Mouse (Mus musculus) bone marrow, adult 2 months (tissue): ENCODE measurements at regions not wholly inside any gene's neighbourhood (a gene's known extent, or its start where the extent isn't known, plus 50 kb on each side); places are given as distances from the start of the nearest gene placed in this dataset.

Experiments used
- CTCF ChIP-seq: fragments of 200-500 bp; IDR thresholded peaks from 2 replicates; pipeline ENCODE4 v1.5.1; 2011; ENCODE audit warnings: low read length, control low read depth; ENCODE audit not compliant: control insufficient read depth, insufficient read depth
- POLR2A ChIP-seq: fragments of 200-500 bp; IDR thresholded peaks from 2 replicates; pipeline ENCODE4 v1.6.1; 2011; ENCODE audit warnings: low read depth, mild to moderate bottlenecking, control low read depth, low read length, borderline replicate concordance; ENCODE audit not compliant: control insufficient read depth

DNA sequence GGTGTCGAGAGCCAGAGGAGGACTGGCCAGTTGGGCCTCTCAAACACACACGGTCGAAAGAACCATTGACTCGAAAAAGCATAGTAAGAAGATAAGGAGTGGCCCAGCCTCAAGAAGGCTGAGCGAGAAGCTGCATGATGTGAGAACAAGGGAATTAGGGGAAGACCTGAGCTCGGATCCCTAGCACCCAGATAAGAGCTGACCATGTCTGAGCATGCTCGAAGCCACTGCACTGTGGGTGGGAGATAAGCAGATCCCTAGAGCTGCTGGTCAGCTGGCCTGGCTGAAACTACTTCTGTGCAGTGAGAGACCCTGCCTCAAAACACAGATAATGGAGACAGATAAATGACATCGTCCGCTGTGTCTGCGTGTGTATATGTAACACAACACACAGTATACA, 111.8 kb upstream of the Tmem189 start:
- TF ChIP-seq POLR2A (no peak), CTCF (no peak)
